Mouse (Mus musculus): ENCODE data around the gene Cep63. TPM values are rescaled to one million over a fixed set of nuclear protein-coding genes. Genes with fewer than 3 reads are reported as not detected.
A peak's percentile ranks its signal among the peaks of the same experiment; 100 is the strongest.

The Cep63 gene
- 8.8 TPM for polyA plus RNA-seq (2012; fragmentation: generic; extraction: Trizol)

GRCm38 (mm10) chr9:102625983-102626838 lies at the start of gene Cep63, which contains the start of gene Anapc13:
Gene Cep63, minus strand, starts transcription at chr9:102626534.
Gene Anapc13, plus strand, starts transcription at chr9:102626296.
- TF ChIP-seq POLR2AphosphoS2 (IDR thresholded peaks at IDR 0.05; ENCODE audit: insufficient read length, low read depth) (peak; percentile 70), USF1 (IDR thresholded peaks at IDR 0.05; ENCODE audit: low read depth) (peak; percentile 85), POLR2A (IDR thresholded peaks at IDR 0.05; ENCODE audit: insufficient read length, low read depth) (peak; percentile 88), MYOD1 (IDR thresholded peaks at IDR 0.05; ENCODE audit: control insufficient read depth in 1 of 3, insufficient read length in 2 of 3, low read depth in 2 of 3) (no peak)
- H3K36me3 ChIP-seq (ENCODE audit: control insufficient read depth, insufficient read depth), result no peaks in the 10 kb centered on the region
- no peaks in the 10 kb centered on the region for H3K27me3 ChIP-seq (ENCODE audit: control insufficient read depth, insufficient read depth, insufficient read length)
- H3ac ChIP-seq (ENCODE audit: control insufficient read depth, insufficient read length), result peak within 1 kb of the TSS; percentile 98
- H3K79me2 ChIP-seq (ENCODE audit: control insufficient read depth, insufficient read depth), result peaks cover 25% of the 10 kb centered on the region
- peak within 1 kb of the TSS; percentile 59 for H3K4me3 ChIP-seq
- peak within 1 kb of the TSS; percentile 95 for H3K4me2 ChIP-seq (ENCODE audit: low read depth)

DNA sequence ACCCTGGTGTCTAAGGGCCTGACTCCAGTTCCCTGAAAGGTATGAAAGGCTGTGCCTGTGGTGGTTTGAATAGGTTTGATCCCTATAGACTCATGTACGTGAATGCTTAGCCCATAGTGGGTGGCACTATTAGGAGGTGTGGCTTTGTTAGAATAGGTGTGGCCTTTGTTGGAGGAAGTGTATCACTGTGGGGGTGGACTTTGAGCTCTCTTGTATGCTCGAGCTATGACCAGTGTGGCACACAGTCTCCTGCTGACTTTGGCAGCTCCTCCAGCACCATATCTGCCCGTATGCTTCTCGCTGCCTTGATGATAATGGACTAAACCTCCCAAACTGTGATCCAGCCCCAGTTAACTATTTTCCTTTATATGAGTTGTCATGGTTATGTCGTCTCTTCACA lies 49.6 kb upstream of the Cep63 start:
- Histone ChIP-seq H3ac (ENCODE audit: control insufficient read depth, insufficient read length) (no peak overlapping the region), H3K4me2 (ENCODE audit: low read depth) (no peak overlapping the region), H3K36me3 (ENCODE audit: control insufficient read depth, insufficient read depth) (no peaks in the 10 kb centered on the region), H3K4me3 (no peak overlapping the region), H3K79me2 (ENCODE audit: control insufficient read depth, insufficient read depth) (no peaks in the 10 kb centered on the region), H3K27me3 (ENCODE audit: control insufficient read depth, insufficient read depth, insufficient read length) (no peaks in the 10 kb centered on the region)
- no peak for TF ChIP-seq MYOG (IDR thresholded peaks at IDR 0.05; ENCODE audit: control insufficient read depth in 1 of 3, insufficient read depth in 1 of 3, insufficient read length in 2 of 3, low read depth in 2 of 3)
- no peak for TF ChIP-seq POLR2AphosphoS2 (IDR thresholded peaks at IDR 0.05; ENCODE audit: insufficient read length, low read depth)
- TF ChIP-seq TCF12 (IDR thresholded peaks at IDR 0.05; ENCODE audit: insufficient read depth, poor library complexity, severe bottlenecking), result no peak
- TF ChIP-seq USF1 (IDR thresholded peaks at IDR 0.05; ENCODE audit: low read depth), result no peak
- TF ChIP-seq MAX (IDR thresholded peaks at IDR 0.05; ENCODE audit: low read depth), result no peak
- no peak for TF ChIP-seq TCF3 (IDR thresholded peaks at IDR 0.05; ENCODE audit: insufficient read length, low read depth)
- TF ChIP-seq REST (IDR thresholded peaks at IDR 0.05; ENCODE audit: insufficient read depth, insufficient read length), result no peak
- TF ChIP-seq CEBPB (IDR thresholded peaks at IDR 0.05; ENCODE audit: insufficient read depth, poor library complexity, severe bottlenecking), result no peak
- no peak for TF ChIP-seq E2F4 (IDR thresholded peaks at IDR 0.05; ENCODE audit: insufficient read depth)
- TF ChIP-seq POLR2A (IDR thresholded peaks at IDR 0.05; ENCODE audit: insufficient read length, low read depth), result no peak
- TF ChIP-seq MYOD1 (IDR thresholded peaks at IDR 0.05; ENCODE audit: control insufficient read depth in 1 of 3, insufficient read length in 2 of 3, low read depth in 2 of 3), result no peak
- TF ChIP-seq SRF (IDR thresholded peaks at IDR 0.05; ENCODE audit: control insufficient read depth, insufficient read length, low read depth), result no peak

DNA sequence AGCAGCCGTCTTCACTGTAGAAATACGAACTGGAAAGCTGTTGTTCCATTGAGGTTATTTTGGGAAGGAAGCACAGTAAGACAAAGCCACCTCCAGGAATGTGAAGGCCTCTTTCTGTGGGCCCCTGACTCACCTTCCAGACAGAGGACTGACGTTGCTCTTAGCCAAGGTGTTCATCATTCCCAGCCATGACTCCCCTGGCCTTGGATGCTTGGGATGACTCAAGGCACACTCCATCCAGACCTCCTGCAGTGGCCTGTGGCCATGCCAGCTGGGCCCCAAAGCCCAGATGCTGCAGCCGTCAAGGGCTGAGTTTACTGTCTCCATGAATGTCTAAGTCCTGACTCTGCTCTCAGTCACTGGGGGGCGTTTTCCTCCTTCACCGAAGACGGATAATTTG lies 47.0 kb upstream of the Cep63 start:
- TF ChIP-seq MYOG (IDR thresholded peaks at IDR 0.05; ENCODE audit: control insufficient read depth in 1 of 3, insufficient read depth in 1 of 3, insufficient read length in 2 of 3, low read depth in 2 of 3), result no peak
- H3K4me2 ChIP-seq (ENCODE audit: low read depth), result peak overlapping the region; percentile 24
- H3K27me3 ChIP-seq (ENCODE audit: control insufficient read depth, insufficient read depth, insufficient read length), result no peaks in the 10 kb centered on the region
- H3K4me3 ChIP-seq, result no peak overlapping the region
- H3ac ChIP-seq (ENCODE audit: control insufficient read depth, insufficient read length), result no peak overlapping the region
- no peaks in the 10 kb centered on the region for H3K36me3 ChIP-seq (ENCODE audit: control insufficient read depth, insufficient read depth)
- no peaks in the 10 kb centered on the region for H3K79me2 ChIP-seq (ENCODE audit: control insufficient read depth, insufficient read depth)

DNA sequence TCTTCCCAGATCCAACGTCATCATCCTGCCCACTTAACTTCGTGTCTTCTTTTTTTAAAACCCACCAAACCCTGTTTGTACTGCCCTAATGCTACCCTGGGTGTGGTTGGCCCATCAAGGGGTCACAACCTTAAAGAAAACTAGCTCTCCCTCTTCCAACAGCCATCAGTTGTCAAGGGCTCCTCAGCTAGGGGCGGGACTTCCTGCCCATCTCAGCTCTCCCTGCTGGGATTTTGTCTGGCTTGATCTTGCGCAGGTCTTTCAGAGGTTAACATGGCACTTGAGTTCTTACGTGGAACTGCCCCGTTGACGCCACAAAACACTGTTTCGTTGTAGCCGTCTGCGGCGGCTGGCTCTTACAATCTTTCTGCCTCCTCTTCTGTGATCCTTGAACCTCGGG lies 42.6 kb upstream of the Cep63 start:
- Histone ChIP-seq H3ac (ENCODE audit: control insufficient read depth, insufficient read length) (no peak overlapping the region), H3K4me3 (no peak overlapping the region)
- TF ChIP-seq E2F4 (IDR thresholded peaks at IDR 0.05; ENCODE audit: insufficient read depth) (no peak), TCF12 (IDR thresholded peaks at IDR 0.05; ENCODE audit: insufficient read depth, poor library complexity, severe bottlenecking) (no peak)

DNA sequence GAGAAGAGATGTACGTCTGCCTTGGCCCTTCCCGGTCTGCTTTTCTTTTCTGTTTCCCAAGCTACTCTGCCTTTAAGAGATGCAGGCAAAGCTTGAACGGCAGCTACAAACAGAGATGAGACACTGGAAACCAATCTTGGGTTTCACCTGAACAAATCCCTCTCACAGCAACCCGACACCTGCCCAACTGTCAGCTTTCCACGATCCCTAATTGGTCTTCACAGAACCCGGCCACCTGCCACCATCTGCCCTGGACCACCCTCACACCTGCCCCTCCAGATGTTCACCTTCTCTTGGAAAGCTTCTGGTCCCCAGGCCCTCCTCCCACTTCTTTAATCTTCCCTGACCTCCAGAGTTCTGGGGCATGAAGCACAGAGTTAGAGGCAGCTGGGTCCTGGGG lies 41.8 kb upstream of the Cep63 start:
- Histone ChIP-seq H3ac (ENCODE audit: control insufficient read depth, insufficient read length) (no peak overlapping the region), H3K36me3 (ENCODE audit: control insufficient read depth, insufficient read depth) (no peaks in the 10 kb centered on the region), H3K4me2 (ENCODE audit: low read depth) (no peak overlapping the region), H3K27me3 (ENCODE audit: control insufficient read depth, insufficient read depth, insufficient read length) (no peaks in the 10 kb centered on the region), H3K4me3 (no peak overlapping the region), H3K79me2 (ENCODE audit: control insufficient read depth, insufficient read depth) (no peaks in the 10 kb centered on the region)
- no peak for TF ChIP-seq MYOG (IDR thresholded peaks at IDR 0.05; ENCODE audit: control insufficient read depth in 1 of 3, insufficient read depth in 1 of 3, insufficient read length in 2 of 3, low read depth in 2 of 3)
- peak in 1 of 3 experiments; percentile 6 for TF ChIP-seq MYOD1 (IDR thresholded peaks at IDR 0.05; ENCODE audit: control insufficient read depth in 1 of 3, insufficient read length in 2 of 3, low read depth in 2 of 3)

More for the DNA sequence above, 42.6 kb upstream of the Cep63 start:
- H3K4me2 ChIP-seq (ENCODE audit: low read depth), result no peak overlapping the region
- H3K27me3 ChIP-seq (ENCODE audit: control insufficient read depth, insufficient read depth, insufficient read length), result no peaks in the 10 kb centered on the region
- H3K79me2 ChIP-seq (ENCODE audit: control insufficient read depth, insufficient read depth), result no peaks in the 10 kb centered on the region
- no peaks in the 10 kb centered on the region for H3K36me3 ChIP-seq (ENCODE audit: control insufficient read depth, insufficient read depth)

Data from myocyte (in vitro differentiated cells).